Mouse (Mus musculus): ENCODE data around the gene Fgf13.

Fgf13 gene

DNA sequence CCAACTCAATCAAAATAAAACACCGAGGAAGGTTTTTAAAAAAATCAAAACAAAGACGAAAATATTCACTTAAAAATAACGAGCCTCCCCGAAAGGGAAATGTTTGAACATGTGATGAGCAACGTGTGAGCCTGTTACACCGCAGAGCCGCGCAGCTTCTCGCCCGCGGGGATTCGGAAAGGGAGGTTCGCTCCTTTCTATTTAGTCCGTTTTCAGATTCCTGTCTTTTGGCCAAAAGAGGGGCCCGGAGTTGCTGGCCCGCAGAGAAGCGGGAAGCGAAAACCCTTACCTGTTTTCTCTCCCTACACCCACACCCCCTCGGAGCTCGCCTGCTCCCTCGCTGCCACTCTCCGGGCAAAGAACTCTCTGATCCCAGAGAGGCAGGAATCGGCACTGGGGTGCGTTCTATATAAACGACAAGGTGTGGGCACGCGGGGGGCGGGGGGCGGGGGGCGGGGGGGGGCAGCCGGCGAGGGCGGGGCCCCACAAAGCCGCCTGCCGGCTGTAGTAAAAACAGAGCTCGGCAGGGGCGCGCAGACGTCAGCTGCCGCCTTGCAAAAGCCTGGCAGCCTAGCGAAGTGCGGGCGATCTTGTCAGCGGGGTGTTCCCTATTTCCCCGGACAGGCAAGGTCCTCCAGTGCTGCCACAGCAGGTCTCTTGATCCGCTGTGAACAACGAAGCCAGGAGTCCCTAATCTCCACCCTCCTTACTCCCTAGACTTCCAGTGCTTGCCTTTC is at the start of gene Fgf13:
TSS of gene Fgf13 (minus strand) at position 377 of the 737 bp plus-strand sequence.
- peak; percentile 3 for DNase-seq

DNA sequence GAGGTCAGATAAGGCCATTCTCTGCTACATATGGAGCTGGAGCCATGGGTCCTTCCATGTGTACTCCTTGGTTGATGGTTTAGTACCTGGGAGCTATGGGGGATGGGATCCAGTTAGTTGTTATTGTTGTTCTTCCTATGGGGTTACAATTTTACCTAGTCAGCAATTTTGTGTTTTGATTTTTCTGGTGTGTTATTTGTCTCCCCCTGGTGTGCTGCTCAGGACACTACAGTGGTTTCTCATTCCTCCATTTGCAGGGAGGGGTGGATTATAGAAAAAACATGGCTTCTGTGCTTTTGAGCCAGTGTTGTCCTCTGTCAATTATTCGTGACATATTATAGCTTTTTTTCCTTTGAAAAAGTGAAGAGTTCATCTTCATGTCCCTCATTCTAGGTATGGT is 38.7 kb upstream of the Fgf13 start:
- no peak for DNase-seq

DNA sequence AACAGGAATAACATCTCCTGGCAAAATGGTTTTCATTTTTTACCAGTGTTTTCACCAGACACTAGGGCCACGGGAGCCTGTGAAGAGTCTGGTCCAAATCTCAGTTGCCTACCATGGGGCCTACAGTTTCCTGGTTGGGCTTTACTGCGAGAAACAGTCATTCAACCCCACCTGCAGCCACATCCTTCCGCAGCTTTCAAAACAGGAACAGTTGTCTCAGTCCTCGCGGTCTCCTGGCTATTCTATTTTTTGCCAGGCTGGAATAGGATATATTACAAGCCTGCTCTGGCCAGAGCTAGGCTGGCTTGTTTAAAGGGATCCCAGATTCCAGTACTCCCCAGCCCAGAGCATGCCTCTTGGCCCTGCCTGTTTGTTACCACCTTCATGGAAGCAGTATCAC is 21.2 kb upstream of the Fgf13 start:
- DNase-seq, result no peak

DNA sequence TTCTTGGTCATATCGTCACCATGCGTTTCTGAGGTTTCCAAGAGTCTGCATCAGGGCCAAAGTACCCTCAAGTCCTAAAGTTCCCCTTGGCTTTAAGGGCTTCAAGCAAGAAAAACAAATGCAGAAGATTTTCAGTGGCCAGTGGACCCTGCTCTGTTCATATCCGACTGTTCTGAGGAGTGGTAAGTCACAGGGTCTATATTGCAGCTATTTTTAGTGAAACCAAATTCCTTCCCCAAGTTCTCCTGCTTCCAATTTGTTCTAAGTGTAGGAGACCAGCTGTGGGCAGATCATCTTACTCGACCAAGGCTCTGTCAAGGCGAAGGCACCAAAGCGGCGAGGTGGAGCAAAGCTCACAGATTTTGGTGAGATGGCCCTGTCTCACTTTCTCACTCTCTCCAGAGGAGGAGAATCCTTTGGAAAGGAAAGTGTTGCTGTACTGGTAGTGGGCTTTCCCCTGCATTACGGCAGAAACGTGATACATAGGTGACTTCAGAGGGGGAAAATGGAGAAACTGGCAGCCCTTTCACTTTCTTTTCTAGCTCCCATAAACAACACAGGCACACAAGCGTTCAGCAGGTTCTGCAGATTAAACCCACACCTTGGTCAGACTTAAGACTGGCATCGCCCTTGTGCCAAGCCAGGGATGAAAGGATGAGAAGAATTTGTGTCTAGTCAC is 17.8 kb upstream of the Fgf13 start:
- no peak for DNase-seq

DNA sequence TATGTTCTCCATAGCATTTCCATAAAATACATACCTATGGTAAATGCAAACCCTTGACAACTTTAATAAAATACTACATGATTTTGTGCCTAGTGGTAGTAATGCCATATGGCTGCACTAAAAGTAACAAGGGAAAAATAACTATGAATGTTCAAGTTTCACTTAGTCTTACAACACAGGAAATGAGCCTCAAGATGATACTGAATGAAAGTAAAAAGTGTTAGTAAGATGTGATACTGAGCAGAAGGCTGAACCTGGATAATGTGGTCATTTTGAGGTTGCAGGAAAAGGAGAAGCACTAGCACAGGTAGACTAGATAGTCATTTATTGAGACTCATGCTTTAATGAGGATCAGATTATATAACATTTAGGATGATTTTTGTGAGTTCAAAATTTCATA is 16.2 kb upstream of the Fgf13 start:
- no peak for DNase-seq

DNA sequence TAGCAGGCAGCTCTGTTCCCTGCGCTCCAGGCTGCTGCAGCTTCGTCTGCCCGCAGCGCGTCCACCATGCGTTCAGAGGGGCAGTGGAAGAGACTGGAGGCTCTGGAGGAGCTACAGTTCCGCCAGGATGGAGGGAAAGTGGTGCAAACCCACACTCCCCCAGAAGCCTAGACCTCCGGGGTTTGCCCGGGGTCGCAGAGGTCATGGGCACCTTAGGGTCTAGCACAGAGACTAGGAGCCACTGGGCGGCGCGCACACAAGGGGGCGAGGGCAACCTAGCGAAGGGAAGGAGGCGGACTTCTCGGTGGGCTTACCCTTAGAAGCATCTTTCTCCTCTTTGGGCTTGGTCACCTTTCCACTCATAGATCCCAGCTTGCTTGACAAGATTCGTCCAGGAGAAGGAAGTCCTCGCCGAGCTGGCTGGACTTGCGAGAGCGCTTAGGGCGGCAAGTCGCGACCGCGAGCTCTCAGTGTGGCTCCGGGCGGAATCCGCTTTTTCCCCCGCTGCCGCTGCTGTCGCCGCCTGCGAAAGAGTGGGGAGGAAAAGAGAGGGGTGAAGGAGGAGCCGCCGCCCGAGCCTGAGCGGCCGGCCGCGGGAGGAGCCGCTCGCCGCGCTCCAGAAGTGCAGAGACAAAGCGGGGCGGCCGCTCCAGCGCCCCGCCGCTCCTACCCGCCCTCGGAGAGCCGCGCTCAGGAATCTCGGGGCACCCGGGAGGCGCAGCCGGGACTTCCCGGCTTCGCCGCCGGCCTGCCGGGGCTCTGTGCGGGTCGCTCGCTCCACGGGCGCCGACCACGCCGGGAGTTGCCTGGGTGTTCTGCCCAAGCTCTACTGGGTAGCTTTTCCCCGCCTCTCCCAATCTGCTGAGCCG is 811 bp downstream of the Fgf13 start:
- peak; percentile 14 for DNase-seq

DNA sequence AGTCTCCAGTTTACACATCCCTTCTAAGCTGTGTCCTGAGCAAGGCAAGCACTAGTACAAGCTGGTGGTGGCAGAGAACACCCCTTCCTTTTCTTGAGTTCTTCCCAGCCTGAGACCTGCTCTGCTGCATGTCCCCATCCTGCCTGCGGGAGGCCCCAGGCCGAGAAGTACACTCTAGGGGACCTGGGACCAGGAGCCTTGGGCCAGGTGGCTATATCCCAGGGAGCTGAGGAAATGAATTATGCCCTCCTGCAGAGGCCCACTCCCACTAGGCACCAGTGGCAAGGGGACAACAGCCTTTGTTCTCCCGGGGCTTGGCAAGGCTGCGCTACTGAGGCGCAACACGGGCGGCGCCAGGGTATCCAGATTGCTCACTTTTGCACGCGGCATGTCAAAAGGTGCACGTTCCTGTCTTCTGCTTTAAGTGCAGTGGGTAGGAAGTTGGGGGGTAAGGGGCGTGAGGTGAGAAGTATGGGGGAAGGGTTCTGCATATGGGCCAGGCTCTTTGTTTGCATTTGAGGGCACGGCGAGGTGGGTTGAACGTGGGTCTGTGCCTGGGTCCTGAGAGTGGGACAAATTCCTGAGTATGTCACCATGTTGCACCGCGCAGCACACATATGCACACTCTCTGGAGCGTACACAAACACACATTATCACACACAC is 1.7 kb downstream of the Fgf13 start:
- no peak for DNase-seq

DNA sequence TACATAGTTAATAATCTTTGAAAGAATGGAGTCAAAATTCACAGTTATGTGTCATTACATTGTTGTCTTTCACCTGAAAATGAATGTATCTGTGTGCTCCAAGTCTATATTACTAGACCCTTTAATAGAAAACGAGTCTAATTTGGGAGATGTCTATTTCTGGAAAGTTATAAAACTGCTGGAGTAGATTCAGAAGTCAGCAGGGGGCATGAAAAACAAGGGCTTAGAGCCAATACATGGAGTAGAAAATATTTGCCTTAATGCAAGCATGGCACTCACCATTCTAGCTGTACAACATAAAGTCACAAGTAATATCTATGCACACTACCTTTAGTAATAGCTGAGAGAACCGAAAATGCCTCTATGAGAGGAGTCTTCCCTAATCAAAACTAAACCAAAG is 19.9 kb downstream of the Fgf13 start:
- no peak for DNase-seq

DNA sequence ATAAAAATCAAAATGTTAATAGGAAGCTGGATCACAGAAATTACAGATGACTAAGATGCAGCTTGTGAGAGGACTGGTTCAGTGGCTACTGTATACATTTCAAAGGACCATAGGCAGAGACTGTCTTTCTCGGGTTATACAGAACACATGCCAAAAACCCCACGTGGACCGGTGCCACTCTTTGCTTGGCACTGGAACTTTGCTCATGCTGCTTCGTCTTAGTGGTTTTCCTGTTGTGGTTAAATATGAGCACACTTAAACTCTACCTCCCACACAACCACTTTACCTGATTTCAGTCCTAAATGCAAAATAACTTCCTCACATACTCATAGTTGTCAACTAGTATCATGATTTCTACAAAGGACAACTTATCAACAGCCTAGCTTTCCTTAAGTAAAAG is 59.6 kb downstream of the Fgf13 start:
- no peak for DNase-seq

DNA sequence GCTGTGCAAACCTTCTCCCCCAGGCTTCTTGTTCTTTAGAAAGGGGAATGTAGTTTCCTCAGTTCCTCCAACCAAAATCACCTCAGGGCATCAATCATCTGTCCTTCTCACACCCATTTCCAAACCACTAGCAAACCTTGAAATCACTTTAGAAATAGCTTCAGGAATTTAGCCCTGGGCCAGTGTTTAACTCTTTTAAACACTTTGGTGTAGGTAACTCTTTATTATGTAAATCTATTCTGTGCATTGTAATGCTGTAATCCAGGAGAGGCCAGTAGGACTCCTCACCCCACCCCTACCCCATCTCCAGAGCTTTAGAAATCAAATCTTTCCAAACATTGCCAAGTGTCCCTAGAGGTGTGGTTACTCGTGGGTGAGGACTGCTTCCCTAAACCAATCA is 74.5 kb downstream of the Fgf13 start:
- DNase-seq, result no peak

DNA sequence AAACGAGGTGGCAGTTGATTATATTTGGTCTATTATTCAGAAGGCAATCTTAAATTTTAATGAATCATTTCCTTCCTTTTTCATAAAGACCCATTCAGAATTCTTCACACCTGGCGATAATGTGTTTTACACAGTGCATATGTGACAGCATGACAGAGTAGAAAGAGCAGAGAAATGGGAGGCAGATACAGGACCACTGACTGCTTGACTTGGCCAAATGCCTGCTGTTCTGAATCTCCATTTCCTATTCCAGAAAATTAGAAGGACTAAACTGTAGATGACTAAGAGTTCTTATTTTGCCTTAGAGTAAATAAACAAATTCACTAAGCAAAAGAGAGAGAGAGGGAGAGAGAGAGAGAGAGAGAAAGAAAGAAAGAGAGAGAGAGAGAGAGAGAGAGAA is 82.4 kb downstream of the Fgf13 start:
- no peak for DNase-seq

DNA sequence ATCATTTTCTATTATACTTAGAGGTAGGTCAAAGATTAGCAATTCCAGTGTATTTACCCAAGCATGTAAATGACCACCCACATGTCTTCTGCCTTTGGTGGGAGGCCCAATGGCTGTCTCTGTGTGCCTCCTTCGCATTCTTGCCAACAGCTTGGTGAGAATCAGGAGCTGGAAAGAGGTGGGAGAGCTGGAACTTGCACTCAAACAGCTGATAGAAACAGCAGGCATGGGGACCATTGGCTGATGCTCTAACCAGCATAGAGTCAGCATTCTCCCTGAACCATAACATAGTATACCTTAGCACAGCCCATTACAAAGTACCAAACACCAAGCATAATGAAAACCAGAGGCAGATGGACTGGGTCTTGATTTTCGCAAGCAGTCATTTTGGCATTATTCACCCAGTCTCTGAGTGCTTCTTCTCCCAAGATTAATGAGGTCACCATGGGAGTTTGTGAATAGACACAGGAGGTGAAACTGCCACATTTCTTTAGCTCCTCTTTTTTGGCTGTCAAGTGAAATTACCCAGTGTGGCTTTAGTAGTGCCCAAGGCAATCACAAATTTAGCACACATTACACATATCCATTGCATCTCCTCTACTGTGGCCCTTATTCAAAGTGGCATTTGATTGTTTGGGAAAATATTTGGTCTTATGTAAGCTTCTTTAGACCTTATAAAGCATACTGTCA is 165.1 kb downstream of the Fgf13 start:
- DNase-seq, result no peak

DNA sequence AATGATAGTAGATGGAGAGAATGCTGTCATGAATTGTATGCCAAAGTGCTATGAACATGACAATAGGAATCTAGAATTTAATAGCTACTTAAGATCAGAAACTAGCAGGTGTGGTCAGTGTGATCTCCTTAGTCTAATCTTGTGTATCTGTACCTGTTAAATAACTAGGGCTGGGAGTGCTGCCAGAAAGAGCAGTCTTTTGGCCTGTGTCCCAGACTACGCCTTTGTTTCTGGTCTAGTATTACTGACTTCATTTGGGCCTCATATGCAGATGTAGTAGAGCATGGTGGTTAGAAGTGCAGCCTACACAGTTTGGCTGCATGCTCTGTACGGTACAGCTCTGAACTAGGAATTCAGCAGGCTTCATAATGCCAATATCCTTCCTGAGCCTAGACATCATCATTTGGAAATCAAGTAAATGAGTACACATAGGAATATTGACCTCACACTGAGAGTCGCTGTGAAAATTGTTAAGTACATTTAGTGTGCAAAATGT is 276.9 kb downstream of the Fgf13 start:
- DNase-seq, result no peak

DNA sequence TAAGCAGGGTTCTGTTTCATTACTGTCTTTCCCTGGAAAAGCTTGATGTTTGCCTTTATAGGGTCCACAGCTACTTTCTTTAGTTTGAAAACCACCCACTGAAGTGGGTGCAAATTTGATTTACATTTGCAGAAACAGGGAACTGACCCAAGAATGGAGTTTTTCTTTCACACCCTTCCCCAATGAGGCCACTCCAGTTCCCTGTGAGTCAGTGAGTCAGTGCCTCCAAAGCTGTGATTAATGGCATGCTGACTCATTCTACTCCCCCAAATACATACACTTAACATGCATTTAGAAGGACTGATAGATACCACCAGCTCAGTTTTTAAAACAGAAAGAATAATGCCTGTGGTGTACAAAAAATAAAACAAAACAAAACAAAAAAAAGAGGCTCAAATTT is 316.3 kb downstream of the Fgf13 start:
- no peak for DNase-seq

DNA sequence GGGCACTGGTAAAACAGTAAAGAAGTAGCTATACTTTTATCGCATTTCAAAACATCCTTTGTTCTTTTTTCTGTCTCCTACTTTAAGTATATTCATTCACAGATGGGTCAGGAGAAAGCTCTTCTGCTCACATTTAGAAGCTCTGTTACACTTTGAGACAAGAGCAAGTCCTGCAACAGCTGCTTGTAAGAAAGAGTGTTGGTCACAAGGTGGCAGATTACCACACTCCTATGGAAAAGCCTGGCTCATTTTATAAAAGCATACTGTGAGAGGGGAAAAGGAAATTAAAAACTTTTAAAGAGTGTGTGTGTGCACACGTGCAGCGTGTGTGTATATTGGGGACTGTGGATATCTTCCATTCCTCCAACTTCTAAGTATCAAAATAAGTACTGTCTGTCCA is 324.1 kb downstream of the Fgf13 start:
- DNase-seq, result no peak

DNA sequence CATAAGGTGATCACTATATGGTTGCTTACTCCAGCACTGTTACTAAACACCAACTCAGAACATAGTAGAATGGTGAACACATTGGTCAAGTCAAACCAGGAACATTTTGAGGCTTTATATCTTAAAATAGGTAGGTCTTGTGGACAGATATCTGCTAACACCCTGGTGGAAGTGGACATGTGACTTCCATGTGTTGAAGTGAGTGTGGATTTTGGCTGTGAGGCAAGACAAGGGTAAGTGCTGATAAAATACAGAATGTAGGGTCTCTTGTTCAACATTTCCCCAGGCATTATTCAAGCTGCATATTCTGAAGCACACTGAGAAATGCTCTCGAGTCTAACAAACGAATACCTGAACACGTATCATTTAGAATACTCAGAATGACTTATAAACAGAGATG is 324.7 kb downstream of the Fgf13 start:
- no peak for DNase-seq

DNA sequence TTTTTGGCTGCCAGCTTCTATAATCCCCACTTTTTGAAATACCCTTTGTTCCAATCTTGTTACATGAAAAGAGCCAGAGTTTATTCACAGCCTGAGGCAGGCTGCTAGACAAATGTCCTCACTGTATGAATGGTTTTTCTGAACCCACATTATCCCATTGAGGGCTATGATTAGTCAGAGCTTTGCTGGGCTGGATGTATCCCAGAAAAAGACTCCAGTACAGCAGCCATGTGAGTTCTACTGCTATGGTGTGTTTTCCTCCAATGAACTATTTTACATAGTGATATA is 326.5 kb downstream of the Fgf13 start:
- no peak for DNase-seq

DNA sequence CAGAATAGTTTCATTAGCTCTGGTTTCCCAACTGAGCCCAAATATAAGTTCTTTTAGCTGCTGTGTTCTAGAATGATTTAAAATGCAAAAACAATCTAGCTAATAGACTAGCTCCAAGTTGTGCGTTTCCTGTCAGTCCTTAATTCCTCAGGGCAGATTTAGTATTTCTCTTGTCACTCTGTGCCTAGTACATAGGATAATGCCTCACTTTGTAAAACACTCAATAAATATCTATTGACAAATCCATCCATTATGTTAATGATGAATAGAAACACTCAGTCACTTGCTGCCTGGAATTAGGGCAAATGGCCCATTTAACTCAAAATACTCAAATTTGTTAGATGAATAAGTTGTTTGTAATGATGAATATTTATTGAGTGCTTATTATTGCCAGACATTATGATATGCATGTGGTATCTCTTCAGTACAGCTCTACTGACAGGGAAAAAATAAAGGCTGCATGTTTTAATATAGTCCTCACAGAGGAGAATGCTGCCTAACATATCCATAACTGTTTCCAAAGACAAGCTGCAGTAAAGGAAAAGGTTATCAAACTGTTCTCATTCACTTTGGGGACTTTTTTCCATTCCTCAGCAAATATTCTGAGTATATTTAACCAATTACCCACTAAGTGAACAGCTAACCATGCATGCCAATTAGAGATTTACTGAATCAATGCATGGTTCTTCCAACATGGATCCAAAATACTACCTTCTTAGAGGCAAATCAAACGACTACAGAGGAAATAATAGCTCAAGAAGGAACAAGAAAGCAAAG is 327.0 kb downstream of the Fgf13 start:
- DNase-seq, result no peak

DNA sequence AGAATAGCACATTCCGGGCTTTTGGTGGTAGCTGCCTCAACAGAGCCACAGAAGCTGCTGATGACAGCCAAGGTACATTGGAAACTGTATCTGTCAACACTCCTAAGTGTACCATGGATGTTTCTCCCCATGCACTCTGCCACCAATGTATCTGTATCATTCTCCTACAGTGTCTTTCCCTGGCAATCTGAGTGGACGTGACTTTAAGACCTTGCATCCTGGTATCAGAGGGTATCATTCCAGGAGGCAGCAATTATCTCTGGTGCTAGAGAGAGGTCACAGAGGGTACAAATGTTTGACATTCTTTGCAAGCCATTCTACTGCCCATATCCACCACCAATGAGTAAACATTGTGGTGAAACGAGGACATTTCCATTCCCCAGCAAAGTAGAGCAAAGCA is 347.2 kb downstream of the Fgf13 start:
- DNase-seq, result no peak

DNA sequence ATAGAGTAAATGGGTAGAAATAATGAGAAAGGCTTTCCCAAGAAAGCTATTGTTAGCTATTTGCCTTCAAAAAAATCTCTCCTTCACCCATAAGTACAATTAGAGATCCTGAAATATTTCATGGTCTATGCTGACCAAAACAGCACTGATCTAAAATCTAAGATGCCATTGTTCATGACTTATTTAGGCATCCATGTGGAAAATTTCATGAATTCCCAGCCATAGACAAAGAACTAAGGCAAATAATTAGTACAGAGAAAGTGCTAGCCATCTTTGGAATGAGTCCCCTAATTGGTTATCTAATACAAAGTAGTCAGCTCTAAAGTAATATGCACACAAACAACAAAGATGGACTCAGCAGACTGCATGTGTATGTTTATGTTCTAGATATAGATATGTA is 366.7 kb downstream of the Fgf13 start:
- DNase-seq, result no peak

DNA sequence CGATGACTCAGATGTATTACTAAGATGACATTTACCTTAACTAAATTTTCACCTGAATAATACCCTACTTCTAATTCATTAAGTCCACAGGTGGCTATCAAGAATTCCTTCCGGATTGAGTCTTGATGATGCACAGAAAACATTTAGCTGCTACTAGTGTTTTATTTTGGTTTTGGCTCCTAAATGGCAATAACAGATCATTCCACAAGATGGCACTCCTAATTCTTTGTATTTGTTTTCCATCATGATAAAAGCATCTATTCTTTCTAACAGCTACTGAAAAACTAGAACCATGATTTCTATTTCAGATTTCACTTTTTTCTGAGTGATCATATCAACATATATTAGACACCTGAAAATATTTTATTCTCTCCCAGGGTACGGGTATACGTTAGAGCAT is 373.7 kb downstream of the Fgf13 start:
- no peak for DNase-seq

DNA sequence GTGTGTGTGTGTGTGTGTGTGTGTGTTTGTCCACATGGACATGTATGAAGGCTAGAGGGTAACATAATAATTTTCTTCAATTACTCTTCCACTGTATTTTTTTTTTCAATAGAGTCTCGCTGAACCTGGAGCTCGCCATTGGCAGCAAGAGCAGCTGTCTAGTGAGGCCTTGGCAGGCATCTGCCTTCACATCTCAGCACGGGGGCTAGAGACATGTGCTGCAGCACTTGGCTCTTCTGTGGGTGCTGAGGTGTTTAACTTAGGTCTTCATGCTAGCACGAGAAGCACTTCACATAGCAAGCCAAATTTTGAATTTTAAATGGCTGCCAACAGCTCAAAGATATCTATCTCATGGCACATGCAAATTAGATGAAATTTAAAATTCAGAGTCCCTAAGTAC is 380.9 kb downstream of the Fgf13 start:
- no peak for DNase-seq

All from lung, postnatal 10 days (tissue).